Mouse (Mus musculus) left cerebral cortex, adult 18-20 months (tissue): ENCODE data around the gene Tsc22d1. TPM values are rescaled to one million over a fixed set of nuclear protein-coding genes. Genes with fewer than 3 reads are reported as not detected.

Source experiments
- DNase-seq, 2 experiments: peaks; one replicate each; pipeline ENCODE4 v3.0.0; 2021 to 2022; ENCODE audit warnings: low spot score in 2 of 2, mixed read lengths in 1 of 2
- total RNA-seq, 2 experiments: library from RNA; stranded (reverse); gene quantifications; 2 replicates each; pipeline ENCODE4 v1.2.3; 2021

Gene Tsc22d1
- total RNA-seq, 2 experiments from 2014 or later: 555 to 587 TPM

DNA sequence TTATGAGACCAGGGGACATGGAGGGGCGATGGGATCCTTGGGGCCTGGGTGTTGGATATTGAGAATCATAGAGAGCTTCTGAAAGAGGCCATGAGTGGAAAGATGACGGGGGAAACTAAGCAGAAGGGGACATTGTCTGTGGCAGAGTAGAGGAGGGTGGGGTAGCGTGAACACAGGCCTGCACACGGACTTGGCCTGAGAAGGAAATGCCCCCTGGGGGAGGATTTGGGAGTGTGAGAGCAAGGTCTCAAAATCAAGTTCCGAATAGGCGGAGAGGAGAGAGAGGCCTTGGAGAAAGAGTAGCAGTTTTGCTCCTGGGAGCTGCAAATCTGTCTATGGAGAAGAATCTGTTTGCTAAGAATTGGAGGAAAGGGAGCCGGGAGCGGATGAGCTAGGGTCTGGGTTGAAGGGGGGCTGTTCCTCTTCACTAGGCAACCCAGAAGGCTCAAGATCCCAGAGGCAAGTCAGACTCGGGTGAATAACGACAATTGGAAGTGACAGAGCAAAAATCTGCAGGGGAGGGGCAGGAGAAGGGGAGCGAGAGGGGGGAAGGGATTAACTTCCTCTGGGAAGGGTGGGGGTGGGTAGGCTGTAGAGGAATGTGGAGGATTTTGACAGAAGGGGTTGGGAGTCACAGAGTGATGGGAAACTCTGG is 98.8 kb downstream of the Tsc22d1 start:
- no peak for DNase-seq

DNA sequence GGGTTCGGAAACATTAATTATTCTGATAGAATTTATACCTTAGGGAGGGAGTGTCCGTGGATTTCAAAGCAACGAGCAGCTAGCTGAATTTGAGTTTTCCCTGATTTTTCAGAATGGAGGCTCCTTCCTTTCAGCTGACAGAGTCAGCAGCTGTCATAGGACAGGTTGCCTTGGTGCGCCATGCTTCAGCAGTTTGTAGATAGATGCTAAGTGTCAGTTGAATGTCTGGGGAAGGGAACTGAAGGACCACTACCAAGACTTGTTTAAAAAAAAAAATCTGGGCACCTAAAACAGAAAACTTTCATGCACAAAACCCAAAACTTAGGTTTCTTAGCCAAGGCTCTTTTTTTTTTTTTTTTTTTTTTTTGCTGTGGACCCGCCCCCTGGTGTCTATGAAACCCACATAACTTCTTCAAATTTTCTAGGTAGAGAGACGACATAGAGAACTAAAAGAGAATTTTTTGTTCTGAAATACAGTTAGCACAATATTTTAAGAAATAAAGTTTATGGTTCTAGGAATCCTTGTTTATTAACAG is 99.4 kb downstream of the Tsc22d1 start:
- DNase-seq: no peak

DNA sequence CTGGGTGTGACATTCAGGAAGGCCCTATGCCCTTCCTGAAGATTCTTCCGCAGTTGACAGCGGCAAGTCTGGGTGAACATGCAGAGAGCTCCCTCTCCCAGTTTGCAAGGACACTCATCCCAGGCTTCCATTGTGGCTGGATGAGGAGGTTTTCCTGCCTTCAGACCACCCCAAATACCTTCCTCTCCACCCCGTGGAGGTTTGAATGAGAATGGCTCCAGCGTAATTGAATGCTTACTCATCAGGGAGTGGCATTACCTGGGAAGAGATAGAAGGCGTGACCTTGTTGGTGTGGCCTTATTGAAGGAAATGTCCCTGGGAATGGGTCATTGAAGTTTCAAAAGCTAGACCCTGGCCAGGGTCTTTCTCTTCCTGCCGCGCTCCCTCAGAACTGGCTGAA is 100.9 kb downstream of the Tsc22d1 start:
- DNase-seq: no peak

DNA sequence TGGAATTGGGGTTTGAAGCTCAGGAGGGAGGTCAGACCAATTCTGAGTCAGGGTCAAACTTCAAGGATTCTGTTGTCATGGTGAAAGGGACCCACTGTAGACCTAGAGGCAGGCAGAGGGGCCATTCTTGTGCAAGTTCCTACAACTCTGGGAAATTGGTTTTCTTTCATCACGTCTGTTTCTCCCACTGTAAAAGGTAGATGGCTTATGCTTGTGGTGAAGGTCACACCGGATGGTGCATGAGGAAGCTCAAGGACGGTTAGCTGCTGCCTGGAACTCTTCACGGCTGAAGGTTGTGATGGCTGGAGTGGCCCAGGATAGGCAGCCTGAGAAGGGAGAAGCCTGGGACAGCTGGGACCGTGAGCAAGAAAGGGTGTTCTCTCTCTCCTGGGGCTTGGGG is 103.5 kb downstream of the Tsc22d1 start:
- no peak for DNase-seq

DNA sequence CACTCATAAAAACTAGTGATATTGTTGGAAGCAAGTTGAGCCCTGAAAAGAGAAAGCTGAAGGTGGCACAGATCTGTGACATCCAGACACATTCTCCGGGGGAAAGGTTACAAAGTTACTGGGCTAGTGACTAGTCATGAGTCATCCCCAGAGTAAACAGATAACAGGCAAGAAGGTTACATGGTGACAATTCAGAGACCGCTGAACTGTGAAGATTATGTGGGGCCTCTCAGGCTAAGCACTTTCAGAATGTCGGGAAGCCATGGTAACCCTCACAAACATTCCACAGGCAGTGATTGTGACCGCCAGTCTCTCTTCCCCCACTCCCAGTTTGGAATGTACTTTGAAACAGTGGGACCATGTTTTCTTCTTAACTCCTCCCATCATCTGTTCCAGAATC is 105.8 kb downstream of the Tsc22d1 start:
- DNase-seq: no peak

DNA sequence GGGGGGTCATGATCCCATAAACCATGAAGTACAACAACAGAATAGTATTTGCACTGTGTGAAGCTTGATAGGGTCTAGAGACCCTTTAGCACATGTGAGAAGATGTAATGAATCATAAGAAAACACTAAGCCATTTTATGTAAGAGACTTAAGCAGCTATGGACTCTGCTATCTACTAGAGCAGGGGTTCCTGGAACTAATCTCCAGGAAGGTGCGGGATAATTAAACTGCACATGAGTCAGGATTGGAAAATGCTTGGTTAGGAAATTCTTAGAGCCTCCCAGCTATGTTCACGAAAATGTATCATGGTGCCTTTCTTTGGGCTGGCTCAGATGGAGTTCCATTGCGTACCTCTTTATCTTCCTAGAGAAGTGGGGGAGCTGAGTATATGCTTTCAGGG is 106.5 kb downstream of the Tsc22d1 start:
- no peak for DNase-seq

DNA sequence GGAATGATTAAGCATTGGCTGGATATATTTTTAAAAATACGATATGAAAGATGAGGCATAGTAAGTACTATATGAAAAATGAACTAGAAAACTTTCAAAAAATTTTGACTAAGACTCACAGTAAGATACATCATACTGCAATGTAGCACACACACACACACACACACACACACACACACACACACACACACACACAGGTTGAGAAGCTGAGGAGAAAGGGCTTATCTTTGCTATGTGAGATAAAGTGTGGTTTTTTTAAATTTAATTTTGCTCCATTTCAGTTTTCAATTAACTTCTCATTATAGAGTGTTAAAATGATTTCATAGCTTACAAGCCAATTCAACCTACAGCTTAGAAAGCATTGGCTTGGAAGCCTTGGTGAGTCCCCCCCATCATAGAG is 108.6 kb downstream of the Tsc22d1 start:
- no peak for DNase-seq

DNA sequence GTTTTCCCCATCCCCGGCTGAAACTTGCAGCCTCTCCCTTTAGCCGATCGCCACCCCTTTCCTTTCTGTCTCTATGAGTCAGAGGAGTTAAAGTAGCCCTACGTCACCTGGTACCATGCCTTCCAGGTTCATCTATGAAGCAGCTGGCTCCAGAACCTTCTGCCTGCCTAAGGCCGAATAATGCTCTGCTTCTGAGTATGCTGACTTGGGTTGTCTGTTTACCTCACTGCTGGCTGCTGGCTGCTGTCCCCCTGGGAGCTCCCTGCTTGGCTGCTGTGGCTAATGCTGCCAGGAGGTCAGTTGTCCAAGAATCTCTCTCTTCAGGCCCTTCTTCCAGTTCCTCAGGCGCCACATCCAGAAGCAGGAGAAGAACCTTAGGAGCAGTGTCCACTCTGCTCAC is 111.7 kb downstream of the Tsc22d1 start:
- no peak for DNase-seq

DNA sequence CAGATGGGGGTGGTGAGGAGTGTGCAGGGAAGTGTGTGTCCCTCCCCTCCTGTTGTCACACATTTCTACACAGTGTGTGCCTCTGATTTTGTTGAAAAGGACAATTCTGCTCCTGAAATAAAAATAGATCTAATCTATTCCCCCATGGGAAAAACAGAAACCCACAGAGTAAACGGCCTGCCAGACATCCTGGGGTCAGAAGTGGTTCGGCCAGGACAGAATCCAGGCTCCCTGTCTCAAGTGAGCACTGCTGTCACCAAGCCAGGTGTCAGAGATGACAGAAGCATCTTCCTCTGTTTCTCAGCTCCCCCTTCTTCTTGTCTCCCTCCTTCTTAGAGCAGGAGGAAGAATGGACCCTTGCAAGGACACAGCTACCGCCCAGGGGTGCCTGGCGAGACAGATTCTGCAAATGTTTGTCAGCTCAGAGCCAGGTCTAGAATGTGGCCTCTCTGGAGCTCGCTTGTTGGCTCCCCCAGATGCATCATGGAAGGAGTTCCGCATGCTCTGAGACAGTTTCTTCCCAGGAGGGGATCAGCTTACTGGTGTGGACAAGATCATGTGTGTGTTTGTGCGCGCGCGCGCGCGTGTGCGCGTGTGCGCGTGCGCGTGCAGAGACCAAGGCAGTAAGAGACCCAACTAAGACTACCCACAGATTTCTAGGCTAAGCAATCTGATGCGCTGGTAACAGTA is 112.4 kb downstream of the Tsc22d1 start:
- DNase-seq: no peak

DNA sequence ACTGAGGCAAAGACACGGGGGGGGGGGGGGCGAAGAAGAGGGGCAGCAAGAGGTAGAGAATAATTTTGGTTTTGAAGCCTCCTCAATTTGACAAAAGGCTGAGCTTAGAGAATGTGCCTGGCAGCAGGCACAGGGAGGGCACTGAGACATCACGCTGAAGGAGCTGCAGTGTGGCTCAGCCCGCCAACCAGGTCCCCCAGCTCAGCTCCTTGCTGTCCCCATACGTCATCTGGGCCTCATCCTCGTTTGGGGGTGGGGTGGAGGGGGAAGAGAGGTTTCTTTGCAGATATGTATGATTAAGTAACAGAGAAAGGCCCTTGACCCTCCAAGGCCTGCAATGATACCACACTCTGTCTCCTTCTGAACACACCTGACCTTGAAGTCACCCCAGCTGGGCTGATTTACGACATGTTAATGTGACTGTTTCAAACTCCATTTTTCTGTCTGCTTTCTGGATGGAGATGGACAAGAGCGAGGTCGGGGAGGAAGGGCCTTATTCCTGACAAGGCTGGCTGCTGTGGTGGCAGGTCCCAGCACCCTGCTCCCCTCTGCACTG is 113.1 kb downstream of the Tsc22d1 start:
- DNase-seq: no peak

DNA sequence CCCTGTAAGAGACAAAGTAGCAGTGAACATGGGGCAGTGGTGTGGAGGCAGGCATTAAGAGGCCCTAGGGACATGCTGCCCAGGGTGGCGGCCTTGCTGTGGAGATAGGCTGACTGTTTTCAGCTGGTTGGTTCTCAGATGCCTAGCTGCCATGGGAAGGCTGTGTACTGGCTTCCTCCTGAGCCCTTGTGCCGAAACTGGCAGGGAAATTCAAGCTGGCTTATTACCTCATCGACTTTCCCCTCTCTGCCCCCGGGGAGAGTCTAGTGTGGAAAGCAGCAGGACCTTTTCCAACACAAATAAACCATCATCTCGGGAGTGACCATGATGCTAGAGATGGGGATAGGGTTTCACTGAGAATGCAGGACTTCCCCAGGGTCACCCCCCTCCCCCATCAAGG is 113.9 kb downstream of the Tsc22d1 start:
- no peak for DNase-seq

DNA sequence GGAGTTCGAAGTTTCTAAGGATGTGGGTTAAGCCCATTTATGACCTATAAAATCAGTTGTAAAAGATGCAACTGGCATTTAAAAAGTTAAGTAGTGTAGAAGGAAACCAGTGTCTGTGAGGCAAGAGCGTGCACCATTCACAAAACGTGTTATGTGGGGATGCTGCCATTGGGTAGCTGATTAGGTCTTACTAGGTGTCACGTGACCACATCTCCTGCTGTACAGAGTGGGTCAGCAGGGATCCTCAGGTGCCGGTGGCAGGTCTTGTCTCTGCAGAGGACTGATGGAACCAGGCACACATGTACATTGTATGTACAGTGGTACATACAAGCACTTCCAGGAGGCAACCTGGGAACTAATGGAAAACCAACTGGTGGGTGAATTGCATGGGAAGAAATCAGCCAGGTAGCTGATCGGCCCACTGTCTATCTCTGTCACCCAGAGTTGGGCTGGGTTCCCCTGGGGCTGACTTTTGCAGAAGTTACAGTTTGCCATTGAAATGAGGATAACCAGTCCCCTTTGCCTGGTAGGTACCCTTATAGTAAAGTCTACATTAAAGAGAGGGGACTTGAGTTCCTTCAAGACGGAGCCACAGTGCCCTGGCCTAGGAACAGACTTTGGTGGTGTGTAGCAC is 116.4 kb downstream of the Tsc22d1 start:
- no peak for DNase-seq

DNA sequence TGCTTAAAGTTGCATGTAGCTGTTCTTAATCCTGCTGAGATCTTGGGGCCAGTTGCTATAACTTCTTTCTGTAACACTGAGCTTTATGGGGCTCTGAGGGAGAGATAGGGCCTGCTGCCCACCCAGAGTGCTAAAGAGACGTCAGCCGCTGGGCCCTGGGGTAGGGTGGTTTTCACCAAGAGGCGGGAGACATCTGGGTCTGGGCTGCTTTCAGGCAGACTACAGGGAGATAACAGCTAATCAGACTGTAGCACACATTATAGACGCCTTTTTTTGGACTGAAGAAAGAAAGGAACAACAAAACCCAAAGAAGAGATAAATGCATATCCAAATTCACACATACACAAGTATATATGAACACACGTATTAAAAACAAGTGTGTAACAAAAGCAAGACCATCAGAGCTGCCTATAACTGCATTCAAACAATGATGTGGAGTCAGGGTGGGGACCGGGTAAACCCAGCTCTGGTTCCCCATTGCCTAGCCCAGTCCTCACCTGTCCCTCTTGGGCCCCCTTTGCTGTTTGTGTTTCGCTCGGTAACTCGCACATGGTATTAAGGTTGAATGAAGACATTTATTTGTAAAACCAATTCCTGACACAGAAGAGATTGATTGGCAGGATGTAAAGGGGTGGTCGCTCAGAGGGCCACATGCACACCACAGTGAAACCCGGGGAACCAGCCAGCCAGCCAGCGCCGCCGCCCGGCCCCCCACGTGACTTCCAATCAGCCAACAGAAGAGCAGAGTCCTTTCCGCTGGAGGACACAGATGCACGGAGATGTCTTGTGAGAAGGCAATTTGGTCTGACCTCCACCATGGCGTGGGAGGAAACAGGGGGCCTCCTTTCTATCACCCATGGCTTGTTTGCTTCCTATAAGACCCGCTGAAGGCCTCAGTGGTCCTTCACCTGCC is 117.8 kb downstream of the Tsc22d1 start:
- no peak for DNase-seq

DNA sequence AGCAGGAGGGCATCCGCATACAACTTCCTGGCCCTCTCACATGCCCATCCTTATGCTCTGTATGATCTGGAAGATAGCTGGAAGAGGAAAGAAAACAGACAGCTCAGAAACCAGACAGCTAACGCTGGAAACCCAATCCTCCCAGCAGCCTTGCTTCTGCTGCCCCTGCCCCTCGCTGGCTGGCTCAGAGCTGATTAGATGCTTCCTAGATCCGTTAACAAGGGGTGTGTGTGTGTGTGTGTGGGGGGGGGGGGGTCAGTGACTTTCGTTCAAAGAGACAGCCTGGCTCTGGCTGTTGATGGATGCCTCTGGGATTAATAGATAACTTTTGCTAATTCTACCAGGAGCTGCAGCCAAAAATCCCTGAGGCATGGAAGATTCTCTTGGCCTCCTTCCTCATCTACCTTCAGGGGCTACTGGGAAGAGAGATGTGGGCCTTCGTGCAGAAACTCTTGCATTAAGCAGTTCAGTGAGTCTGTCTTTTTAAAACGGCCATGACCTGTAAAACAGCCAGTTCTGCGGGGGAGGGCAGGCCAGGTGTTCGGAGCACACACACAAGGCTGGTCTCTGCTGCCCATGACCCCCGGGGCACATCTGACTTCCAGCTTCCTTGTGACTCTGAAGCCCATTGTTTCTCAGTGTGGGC is 118.5 kb downstream of the Tsc22d1 start:
- no peak for DNase-seq

DNA sequence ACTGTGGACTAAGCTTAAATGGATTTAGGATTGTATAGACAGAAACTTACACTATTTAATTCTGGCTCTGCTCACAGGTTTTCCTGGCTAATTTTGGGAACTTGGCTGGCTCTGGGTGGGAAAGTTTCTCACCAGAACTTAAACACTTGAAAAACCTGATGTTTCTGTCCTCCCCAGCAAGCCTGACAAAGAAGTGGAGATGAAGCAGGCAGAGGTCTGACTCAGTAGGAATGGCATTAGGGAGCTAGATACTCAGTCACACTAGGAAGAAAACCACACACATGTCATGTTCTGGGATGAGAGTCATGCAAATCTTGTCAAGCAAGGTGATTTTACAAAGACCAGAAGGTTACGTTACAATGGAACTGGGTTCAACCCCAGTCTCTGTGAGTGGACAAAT is 120.3 kb downstream of the Tsc22d1 start:
- DNase-seq: no peak

DNA sequence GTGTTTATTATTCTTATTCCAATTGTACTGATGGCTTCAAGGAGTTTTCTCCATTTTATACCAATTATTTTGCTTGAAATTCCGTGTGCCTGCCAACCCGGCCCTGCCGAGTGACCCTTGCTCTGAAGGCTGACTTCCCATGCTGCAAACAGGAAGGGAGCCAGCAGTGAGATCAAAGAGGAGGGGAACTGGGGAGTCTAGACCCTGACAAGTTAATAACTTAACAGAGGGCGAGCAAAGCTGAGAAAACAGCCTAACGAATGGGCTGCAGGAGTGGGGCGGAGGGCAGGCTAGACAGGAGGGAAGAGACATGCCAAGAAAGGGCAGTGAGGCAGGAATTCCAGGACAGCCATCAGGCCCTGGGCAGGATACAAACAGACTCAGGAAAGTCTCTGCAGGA is 122.2 kb downstream of the Tsc22d1 start:
- DNase-seq: no peak

DNA sequence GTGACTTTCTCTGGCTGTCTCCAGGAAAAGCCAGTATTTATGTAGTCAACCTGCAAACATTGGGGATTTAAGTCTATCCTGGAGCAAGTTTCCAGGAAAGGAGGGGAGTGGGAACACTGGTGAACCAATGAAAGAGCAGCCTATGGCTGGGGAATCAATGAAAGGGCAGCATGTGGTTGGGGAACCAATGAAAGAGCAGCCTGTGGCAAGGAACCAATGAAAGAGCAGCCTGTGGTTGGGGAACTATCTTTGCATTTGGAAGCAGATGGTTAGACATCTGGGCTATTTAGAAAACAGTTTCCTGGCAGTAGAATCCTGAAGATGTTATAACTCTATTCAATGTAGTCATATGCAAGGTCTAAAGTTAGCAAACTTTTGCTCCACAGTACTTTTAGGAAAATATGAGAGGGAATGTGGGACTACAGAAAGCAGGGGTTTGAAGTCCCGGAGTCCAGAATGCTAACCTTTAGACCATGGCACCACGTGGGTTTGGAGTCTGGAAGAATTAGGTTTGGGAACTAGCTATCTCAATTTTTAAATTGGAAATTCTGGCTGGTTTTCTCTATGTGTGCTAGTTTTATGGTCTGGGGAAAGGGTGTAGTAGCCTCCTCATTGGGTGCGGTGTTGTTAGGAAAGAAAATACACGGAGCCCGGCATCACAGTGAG is 125.4 kb downstream of the Tsc22d1 start:
- peak in 1 of 2 experiments; percentile 21 for DNase-seq

DNA sequence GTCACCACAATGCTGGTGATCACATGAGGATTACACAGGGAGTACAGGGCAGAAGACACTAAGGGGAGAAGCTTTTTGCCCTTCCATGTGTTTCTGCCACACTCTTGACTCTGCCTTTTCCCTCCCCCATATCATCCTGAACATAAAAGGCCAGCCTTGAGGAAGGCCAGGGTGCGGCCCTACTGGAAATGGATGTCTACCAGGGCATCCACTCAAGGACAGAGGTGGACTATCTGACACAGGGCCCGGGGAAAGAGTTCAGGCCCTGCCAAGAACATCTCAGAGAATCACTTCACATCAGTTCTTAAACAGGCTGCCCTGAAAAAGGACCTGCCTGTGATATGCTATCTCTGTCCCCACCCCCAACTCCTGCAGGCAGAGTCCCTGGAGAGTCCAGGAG is 126.6 kb downstream of the Tsc22d1 start:
- DNase-seq: no peak

DNA sequence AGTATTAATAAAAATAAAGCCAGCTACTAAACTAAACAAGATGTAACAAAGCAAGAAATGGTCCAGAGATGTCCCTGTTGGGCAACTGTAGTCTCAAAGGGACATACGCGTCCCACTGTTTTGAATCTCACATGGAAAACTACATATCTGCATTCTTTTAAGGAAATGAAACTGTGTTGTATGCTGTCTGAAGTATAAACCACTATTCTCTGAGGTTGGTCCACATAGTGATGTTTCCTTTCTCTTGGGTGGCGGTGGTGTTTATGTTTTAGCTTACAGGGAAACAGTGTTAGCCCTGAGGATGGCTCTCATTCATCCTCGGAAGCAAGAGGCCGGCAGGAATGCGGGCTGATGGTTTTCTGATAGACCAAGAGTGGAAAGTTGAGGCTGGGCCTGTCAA is 129.4 kb downstream of the Tsc22d1 start:
- no peak for DNase-seq
